In genomic region chr12:111329281-111329680, GRCm38 (mm10) we compare ENCODE assay signal across 19 mouse cellular contexts. TPM values are rescaled to one million over a fixed set of nuclear protein-coding genes. Genes with fewer than 3 reads are reported as not detected.
"Had no signal": no experiment of that assay in that cellular context is flagged by ENCODE, and none has a peak within 500 bp of the region (broad histone marks: within the 10 kb centered on the region; RNA-seq: fewer than 3 reads in every experiment).

No protein-coding gene starts in this region.

- H3K9me3 ChIP-seq: liver, embryonic 13.5 days; midbrain, embryonic 10.5 days; midbrain, embryonic 13.5 days; neural tube, embryonic 13.5 days; stomach, embryonic 15.5 days had no signal

- H3K4me1 ChIP-seq: midbrain, embryonic 13.5 days; stomach, embryonic 15.5 days had no signal

- DNase-seq: layer of hippocampus, postnatal 36 days; liver, embryonic 13.5 days; lung, adult 2 months; lung, postnatal 14 days; lung, postnatal 4 days; retina, postnatal 1 day; right cerebral cortex, postnatal 25 days; spleen, adult 18-20 months; thymus, postnatal 36 days had no signal

- H3K27me3 ChIP-seq: liver, embryonic 13.5 days; midbrain, embryonic 13.5 days; neural tube, embryonic 13.5 days; stomach, embryonic 15.5 days had no signal

- H3K4me3 ChIP-seq: left cerebral cortex, adult 2 months; liver, embryonic 13.5 days; midbrain, embryonic 10.5 days; midbrain, embryonic 13.5 days; myocyte; neural tube, embryonic 13.5 days; stomach, embryonic 15.5 days had no signal

- ATAC-seq: intestine, postnatal 0 days; midbrain, embryonic 13.5 days; midbrain, embryonic 16.5 days had no signal

RNA-seq across cellular contexts. Expression of gene Amn, which starts 58.4 kb away (rescaled TPM):
- total RNA-seq: megakaryocyte progenitor cell, adult 5-6 weeks; monocyte, adult 5-6 weeks had no signal
